Mouse (Mus musculus): ENCODE results near the gene Olfr153.
"Not testable (repeated sequence)": the region's sequence is repeated elsewhere in the genome, so short reads cannot be mapped to it uniquely, and the experiment has no call there.

Olfr153 gene

GRCm38 (mm10) chr2:87531496-87531895 lies at the start of gene Olfr153:
TSS of gene Olfr153 (plus strand) at chr2:87531796.
- no peak for DNase-seq

GRCm38 (mm10) chr2:87482276-87482675 lies 49.3 kb upstream of the Olfr153 start:
- no peak for DNase-seq

- DNase-seq, result not testable (repeated sequence)
These were observed 34.6 kb upstream of the Olfr153 start, which contains the start of gene Pramel7 for GRCm38 (mm10) chr2:87496993-87497392. TSS of gene Pramel7 (minus strand) at chr2:87497093.

GRCm38 (mm10) chr2:87506265-87506664 lies 25.3 kb upstream of the Olfr153 start, which contains the start of gene Pramel6:
TSS of gene Pramel6 (plus strand) at chr2:87506565.
- DNase-seq, result no peak

- no peak for DNase-seq
These were observed 16.6 kb upstream of the Olfr153 start for GRCm38 (mm10) chr2:87515046-87515445.

- no peak for DNase-seq
These were observed 16.0 kb upstream of the Olfr153 start for GRCm38 (mm10) chr2:87515457-87516060.

GRCm38 (mm10) chr2:87516581-87516980 lies 15.0 kb upstream of the Olfr153 start:
- DNase-seq, result no peak

- no peak for DNase-seq
These were observed 10.9 kb upstream of the Olfr153 start for GRCm38 (mm10) chr2:87520651-87521050.

GRCm38 (mm10) chr2:87525899-87526616 lies 5.5 kb upstream of the Olfr153 start:
- not testable (repeated sequence) for DNase-seq

- no peak for DNase-seq
These were observed 3.2 kb downstream of the Olfr153 start for GRCm38 (mm10) chr2:87534826-87535225.

- DNase-seq, result no peak
These were observed 13.8 kb downstream of the Olfr153 start, which contains the start of gene Olfr1128 for GRCm38 (mm10) chr2:87545442-87545841. TSS of gene Olfr1128 (minus strand) at chr2:87545542.

- not testable (repeated sequence) for DNase-seq
These were observed 42.0 kb downstream of the Olfr153 start, which contains the start of gene Olfr1129 for GRCm38 (mm10) chr2:87573602-87574001. TSS of gene Olfr1129 (plus strand) at chr2:87573902.
